Mouse (Mus musculus) WW6 (cell line): Measurements from ENCODE around the gene Gm28305.

Experiments used
- DNase-seq: peaks from one replicate; pipeline ENCODE4 v3.0.0-alpha.2; 2013; ENCODE audit warnings: low read depth, low spot score

Gene Gm28305

GRCm38 (mm10) chr9:104070241-104070640, 29.8 kb downstream of the Gm28305 start:
- no peak for DNase-seq

GRCm38 (mm10) chr9:104070863-104071604, 30.6 kb downstream of the Gm28305 start:
- DNase-seq, result no peak

- DNase-seq, result no peak
Measured at GRCm38 (mm10) chr9:104075808-104076207, 35.3 kb downstream of the Gm28305 start.

GRCm38 (mm10) chr9:104078780-104079179, 38.3 kb downstream of the Gm28305 start:
- no peak for DNase-seq

- peak; percentile 42 for DNase-seq
Measured at GRCm38 (mm10) chr9:104079379-104079778, 38.9 kb downstream of the Gm28305 start.

- no peak for DNase-seq
Measured at GRCm38 (mm10) chr9:104080038-104080437, 39.6 kb downstream of the Gm28305 start.

GRCm38 (mm10) chr9:104085730-104086429, 45.4 kb downstream of the Gm28305 start:
- no peak for DNase-seq

GRCm38 (mm10) chr9:104088555-104088954, 48.1 kb downstream of the Gm28305 start:
- no peak for DNase-seq

GRCm38 (mm10) chr9:104092945-104093344, 52.5 kb downstream of the Gm28305 start:
- no peak for DNase-seq

- DNase-seq, result no peak
Measured at GRCm38 (mm10) chr9:104098256-104098655, 57.8 kb downstream of the Gm28305 start.

- peak; percentile 61 for DNase-seq
Measured at GRCm38 (mm10) chr9:104099060-104099459, 58.6 kb downstream of the Gm28305 start.

- no peak for DNase-seq
Measured at GRCm38 (mm10) chr9:104100822-104101221, 60.4 kb downstream of the Gm28305 start.

GRCm38 (mm10) chr9:104101458-104101857, 61.0 kb downstream of the Gm28305 start:
- no peak for DNase-seq

- DNase-seq, result no peak
Measured at GRCm38 (mm10) chr9:104102301-104102700, 61.8 kb downstream of the Gm28305 start.

- DNase-seq, result no peak
Measured at GRCm38 (mm10) chr9:104102901-104103300, 62.4 kb downstream of the Gm28305 start.

GRCm38 (mm10) chr9:104104986-104105385, 64.5 kb downstream of the Gm28305 start:
- no peak for DNase-seq

GRCm38 (mm10) chr9:104106930-104107329, 66.5 kb downstream of the Gm28305 start:
- DNase-seq, result no peak

- no peak for DNase-seq
Measured at GRCm38 (mm10) chr9:104107482-104107881, 67.0 kb downstream of the Gm28305 start.

- no peak for DNase-seq
Measured at GRCm38 (mm10) chr9:104108571-104109143, 68.2 kb downstream of the Gm28305 start.

GRCm38 (mm10) chr9:104109151-104109550, 68.7 kb downstream of the Gm28305 start:
- no peak for DNase-seq

- DNase-seq, result no peak
Measured at GRCm38 (mm10) chr9:104123101-104123500, 82.6 kb downstream of the Gm28305 start.

GRCm38 (mm10) chr9:104123622-104124021, 83.2 kb downstream of the Gm28305 start:
- DNase-seq, result no peak
